Mouse (Mus musculus): ENCODE data around the gene 2210011C24Rik. TPM values are rescaled to one million over a fixed set of nuclear protein-coding genes. Genes with fewer than 3 reads are reported as not detected.

2210011C24Rik gene
- polyA plus RNA-seq, 1 experiment: 6.1 TPM

GRCm38 (mm10) chr8:84019738-84020137 is 7.8 kb upstream of the 2210011C24Rik start:
- TF ChIP-seq SRF (IDR thresholded peaks at IDR 0.05; ENCODE audit: control insufficient read depth, insufficient read length, low read depth) (no peak), MYOD1 (IDR thresholded peaks at IDR 0.05; ENCODE audit: control insufficient read depth in 1 of 3, insufficient read length in 2 of 3, low read depth in 2 of 3) (peak in 2 of 3 experiments; percentile 14 to 32)
- H3ac ChIP-seq (ENCODE audit: control insufficient read depth, insufficient read length): no peak overlapping the region
- H3K36me3 ChIP-seq (ENCODE audit: control insufficient read depth, insufficient read depth): no peaks in the 10 kb centered on the region
- no peak overlapping the region for H3K4me3 ChIP-seq
- no peak overlapping the region for H3K4me2 ChIP-seq (ENCODE audit: low read depth)
- H3K27me3 ChIP-seq (ENCODE audit: control insufficient read depth, insufficient read depth, insufficient read length): no peaks in the 10 kb centered on the region
- H3K79me2 ChIP-seq (ENCODE audit: control insufficient read depth, insufficient read depth): no peaks in the 10 kb centered on the region

GRCm38 (mm10) chr8:84015833-84016232 is 3.9 kb upstream of the 2210011C24Rik start:
- H3K27me3 ChIP-seq (ENCODE audit: control insufficient read depth, insufficient read depth, insufficient read length): peaks cover 8% of the 10 kb centered on the region

DNA sequence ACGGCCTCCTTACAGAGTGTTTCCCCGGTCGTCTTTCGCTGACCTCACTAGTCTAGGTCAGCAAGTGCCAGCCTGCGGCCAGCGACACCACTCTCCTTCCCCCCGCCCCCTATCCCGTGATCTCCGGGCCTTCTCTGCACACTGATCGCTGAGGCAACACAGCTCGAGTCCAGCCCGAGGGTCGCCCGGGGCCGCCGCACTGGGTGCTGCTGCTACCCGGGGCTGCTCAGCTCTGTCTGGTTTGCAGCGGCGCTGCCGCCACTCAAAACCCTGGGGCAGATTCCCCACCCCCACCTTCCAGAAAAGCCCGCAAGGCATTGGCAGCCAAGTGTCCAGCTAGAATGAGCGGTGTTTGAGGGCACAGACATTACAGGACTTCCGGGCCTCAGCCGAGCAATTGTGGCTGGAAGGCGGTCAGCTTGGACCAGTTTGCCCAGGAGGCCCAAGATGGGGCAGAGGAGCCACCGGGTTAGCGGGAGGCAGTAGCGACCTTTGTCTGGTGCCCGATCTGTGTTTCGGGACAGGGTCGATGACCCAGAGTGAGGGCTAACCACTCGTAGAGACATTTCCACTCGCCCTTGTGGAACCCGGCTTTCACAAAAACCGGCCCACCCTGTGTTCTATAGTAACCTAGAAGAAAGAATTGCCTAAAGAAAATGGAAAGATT is 661 bp upstream of the 2210011C24Rik start:
- Histone ChIP-seq H3K79me2 (ENCODE audit: control insufficient read depth, insufficient read depth) (no peaks in the 10 kb centered on the region), H3K36me3 (ENCODE audit: control insufficient read depth, insufficient read depth) (no peaks in the 10 kb centered on the region), H3K27me3 (ENCODE audit: control insufficient read depth, insufficient read depth, insufficient read length) (peaks cover 8% of the 10 kb centered on the region), H3ac (ENCODE audit: control insufficient read depth, insufficient read length) (no peak overlapping the region), H3K4me3 (no peak overlapping the region), H3K4me2 (ENCODE audit: low read depth) (no peak overlapping the region)
- no peak for TF ChIP-seq MAX (IDR thresholded peaks at IDR 0.05; ENCODE audit: low read depth)
- TF ChIP-seq POLR2A (IDR thresholded peaks at IDR 0.05; ENCODE audit: insufficient read length, low read depth): no peak
- no peak for TF ChIP-seq TCF12 (IDR thresholded peaks at IDR 0.05; ENCODE audit: insufficient read depth, poor library complexity, severe bottlenecking)
- TF ChIP-seq MYOG (IDR thresholded peaks at IDR 0.05; ENCODE audit: control insufficient read depth in 1 of 3, insufficient read depth in 1 of 3, insufficient read length in 2 of 3, low read depth in 2 of 3): no peak

More at GRCm38 (mm10) chr8:84015833-84016232, 3.9 kb upstream of the 2210011C24Rik start:
- no peak overlapping the region for H3K4me3 ChIP-seq
- no peak overlapping the region for H3K4me2 ChIP-seq (ENCODE audit: low read depth)
- no peak overlapping the region for H3ac ChIP-seq (ENCODE audit: control insufficient read depth, insufficient read length)
- no peaks in the 10 kb centered on the region for H3K36me3 ChIP-seq (ENCODE audit: control insufficient read depth, insufficient read depth)
- TF ChIP-seq E2F4 (IDR thresholded peaks at IDR 0.05; ENCODE audit: insufficient read depth): no peak
- TF ChIP-seq TCF12 (IDR thresholded peaks at IDR 0.05; ENCODE audit: insufficient read depth, poor library complexity, severe bottlenecking): no peak
- TF ChIP-seq MYOG (IDR thresholded peaks at IDR 0.05; ENCODE audit: control insufficient read depth in 1 of 3, insufficient read depth in 1 of 3, insufficient read length in 2 of 3, low read depth in 2 of 3): no peak
- TF ChIP-seq USF1 (IDR thresholded peaks at IDR 0.05; ENCODE audit: low read depth): no peak
- no peak for TF ChIP-seq TCF3 (IDR thresholded peaks at IDR 0.05; ENCODE audit: insufficient read length, low read depth)
- no peak for TF ChIP-seq MAX (IDR thresholded peaks at IDR 0.05; ENCODE audit: low read depth)
- TF ChIP-seq CEBPB (IDR thresholded peaks at IDR 0.05; ENCODE audit: insufficient read depth, poor library complexity, severe bottlenecking): no peak
- TF ChIP-seq REST (IDR thresholded peaks at IDR 0.05; ENCODE audit: insufficient read depth, insufficient read length): no peak
- no peak for TF ChIP-seq SRF (IDR thresholded peaks at IDR 0.05; ENCODE audit: control insufficient read depth, insufficient read length, low read depth)
- TF ChIP-seq POLR2AphosphoS2 (IDR thresholded peaks at IDR 0.05; ENCODE audit: insufficient read length, low read depth): no peak
- TF ChIP-seq MYOD1 (IDR thresholded peaks at IDR 0.05; ENCODE audit: control insufficient read depth in 1 of 3, insufficient read length in 2 of 3, low read depth in 2 of 3): no peak
- no peak for TF ChIP-seq POLR2A (IDR thresholded peaks at IDR 0.05; ENCODE audit: insufficient read length, low read depth)
- no peaks in the 10 kb centered on the region for H3K79me2 ChIP-seq (ENCODE audit: control insufficient read depth, insufficient read depth)

DNA sequence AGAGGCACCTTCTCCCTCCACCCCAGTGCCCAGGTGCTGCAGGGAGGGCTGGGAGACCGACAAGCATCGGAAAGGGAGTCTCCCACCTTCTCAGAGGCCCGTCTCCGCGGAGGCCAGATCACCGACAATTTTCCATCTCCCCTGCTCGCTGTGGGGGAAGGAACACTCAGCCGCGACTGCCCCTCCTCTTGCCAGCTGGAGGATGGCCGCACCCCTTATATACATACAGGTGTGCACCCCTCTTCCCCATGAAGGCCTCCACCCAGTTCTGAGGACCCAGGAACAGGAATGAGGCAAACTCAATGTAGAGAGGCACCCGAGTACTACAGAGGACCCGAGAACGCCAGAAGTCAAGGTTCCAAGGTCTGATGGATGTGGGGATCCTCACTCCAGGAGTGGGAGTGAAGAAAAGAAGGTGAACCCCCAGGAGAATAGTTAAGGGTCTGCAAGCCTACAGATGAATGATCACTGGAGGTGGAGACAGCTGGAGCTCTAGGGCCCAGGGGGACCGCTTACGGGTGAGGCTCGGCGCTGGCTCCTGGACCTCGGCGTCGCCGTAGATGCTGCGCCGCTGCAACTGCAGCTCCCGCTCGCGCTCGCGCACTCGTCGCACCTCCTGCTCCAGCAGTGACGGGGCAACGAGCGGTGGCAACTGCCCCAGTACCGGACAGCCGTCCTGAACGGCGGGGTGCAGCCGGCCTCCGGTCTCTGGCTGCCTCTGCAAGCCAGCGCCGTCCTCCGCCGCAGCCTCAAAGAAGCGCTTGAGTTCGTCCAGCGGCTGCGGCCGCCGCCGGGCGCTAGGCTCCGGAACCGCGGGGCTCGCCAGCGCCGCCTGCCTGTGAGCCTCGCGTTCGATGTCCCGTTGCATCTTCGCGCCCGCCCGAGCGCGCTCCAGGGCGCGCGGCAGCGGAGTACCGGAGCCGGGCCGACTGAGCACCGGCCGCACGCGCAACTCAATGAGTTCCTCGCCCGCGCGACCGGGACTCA is 1.1 kb downstream of the 2210011C24Rik start:
- peak in 1 of 3 experiments; percentile 30 for TF ChIP-seq MYOG (IDR thresholded peaks at IDR 0.05; ENCODE audit: control insufficient read depth in 1 of 3, insufficient read depth in 1 of 3, insufficient read length in 2 of 3, low read depth in 2 of 3)
- TF ChIP-seq POLR2A (IDR thresholded peaks at IDR 0.05; ENCODE audit: insufficient read length, low read depth): no peak
- H3K4me3 ChIP-seq: peak overlapping the region; percentile 1
- no peaks in the 10 kb centered on the region for H3K36me3 ChIP-seq (ENCODE audit: control insufficient read depth, insufficient read depth)
- H3ac ChIP-seq (ENCODE audit: control insufficient read depth, insufficient read length): peak overlapping the region; percentile 26
- H3K4me2 ChIP-seq (ENCODE audit: low read depth): peak overlapping the region; percentile 90
- peaks cover 8% of the 10 kb centered on the region for H3K27me3 ChIP-seq (ENCODE audit: control insufficient read depth, insufficient read depth, insufficient read length)
- no peaks in the 10 kb centered on the region for H3K79me2 ChIP-seq (ENCODE audit: control insufficient read depth, insufficient read depth)

GRCm38 (mm10) chr8:84009876-84010275 is 2.1 kb downstream of the 2210011C24Rik start:
- H3K36me3 ChIP-seq (ENCODE audit: control insufficient read depth, insufficient read depth): no peaks in the 10 kb centered on the region
- TF ChIP-seq USF1 (IDR thresholded peaks at IDR 0.05; ENCODE audit: low read depth) (no peak), MYOG (IDR thresholded peaks at IDR 0.05; ENCODE audit: control insufficient read depth in 1 of 3, insufficient read depth in 1 of 3, insufficient read length in 2 of 3, low read depth in 2 of 3) (peak in 1 of 3 experiments; percentile 13)
- no peak overlapping the region for H3K4me3 ChIP-seq
- no peak overlapping the region for H3ac ChIP-seq (ENCODE audit: control insufficient read depth, insufficient read length)
- H3K27me3 ChIP-seq (ENCODE audit: control insufficient read depth, insufficient read depth, insufficient read length): peaks cover 8% of the 10 kb centered on the region
- peak overlapping the region; percentile 31 for H3K4me2 ChIP-seq (ENCODE audit: low read depth)
- no peaks in the 10 kb centered on the region for H3K79me2 ChIP-seq (ENCODE audit: control insufficient read depth, insufficient read depth)
